In genomic region chr3:103640226-103640803, GRCm38 (mm10) we compare ENCODE assay signal across 22 mouse cellular contexts. TPM values are rescaled to one million over a fixed set of nuclear protein-coding genes. Genes with fewer than 3 reads are reported as not detected.
DNase-seq lines count a peak whose midpoint lies in the region; ATAC-seq and TF ChIP-seq lines count a peak whose summit lies in the region.
"Had no signal": no experiment of that assay in that cellular context is flagged by ENCODE, and none has a peak within 500 bp of the region (broad histone marks: within the 10 kb centered on the region; RNA-seq: fewer than 3 reads in every experiment).

No protein-coding gene starts in this region.

- TF ChIP-seq RAD21 in CH12.LX (IDR thresholded peaks at IDR 0.05; ENCODE audit: low read depth, low read length), result no peak

- in situ Hi-C loops in CH12.LX (cut with MboI; ENCODE audit: low pct_ligation_motif_present, low pct_unique_long_range_greater_than_20kb, low sequenced_read_pairs), result no loop called here

- no peak for TF ChIP-seq POLR2A in CH12.LX (IDR thresholded peaks at IDR 0.05; ENCODE audit: low read depth, low read length)

- no peak overlapping the region for H3K9ac ChIP-seq in hindbrain, embryonic 11.5 days (ENCODE audit: low read depth, low read length)
- H3K9ac ChIP-seq in hindbrain, postnatal 0 days (replicated peaks; ENCODE audit: low read length), result no peak overlapping the region
- no peak overlapping the region for H3K9ac ChIP-seq in CH12.LX (ENCODE audit: insufficient read depth, low read depth)
- no peak overlapping the region for H3K9ac ChIP-seq in forebrain, embryonic 15.5 days (replicated peaks)
- H3K9ac ChIP-seq: embryonic facial prominence, embryonic 13.5 days; hindbrain, embryonic 15.5 days; midbrain, embryonic 12.5 days; neural tube, embryonic 12.5 days had no signal

- no peak overlapping the region for H3K4me2 ChIP-seq in hindbrain, embryonic 11.5 days (replicated peaks; ENCODE audit: low read depth, low read length)
- no peak overlapping the region for H3K4me2 ChIP-seq in hindbrain, postnatal 0 days (ENCODE audit: low read depth, low read length)
- H3K4me2 ChIP-seq in CH12.LX (ENCODE audit: insufficient read depth, low read depth, poor library complexity, severe bottlenecking), result no peak overlapping the region
- no peak overlapping the region for H3K4me2 ChIP-seq in forebrain, embryonic 15.5 days (replicated peaks)
- H3K4me2 ChIP-seq: embryonic facial prominence, embryonic 13.5 days; hindbrain, embryonic 15.5 days; midbrain, embryonic 12.5 days; neural tube, embryonic 12.5 days had no signal

- no peak for TF ChIP-seq CTCF in hindbrain, postnatal 0 days (IDR thresholded peaks at IDR 0.05; ENCODE audit: low read depth)
- TF ChIP-seq CTCF in CH12.LX (conservative IDR thresholded peaks at IDR 0.05 in 1 of 2, IDR thresholded peaks at IDR 0.05 in 1 of 2; ENCODE audit: low read depth in 2 of 2, low read length in 2 of 2), result no peak

- H3K36me3 ChIP-seq in hindbrain, embryonic 11.5 days (ENCODE audit: control insufficient read depth, insufficient read depth, low read length), result no peaks in the 10 kb centered on the region
- no peaks in the 10 kb centered on the region for H3K36me3 ChIP-seq in hindbrain, postnatal 0 days (ENCODE audit: insufficient read depth, low read length)
- no peaks in the 10 kb centered on the region for H3K36me3 ChIP-seq in CH12.LX (replicated peaks in 1 of 2; ENCODE audit: control insufficient read depth in 1 of 2, insufficient read depth in 1 of 2, low read length in 1 of 2)
- no peaks in the 10 kb centered on the region for H3K36me3 ChIP-seq in forebrain, embryonic 15.5 days
- H3K36me3 ChIP-seq: embryonic facial prominence, embryonic 13.5 days; hindbrain, embryonic 15.5 days; midbrain, embryonic 12.5 days; neural tube, embryonic 12.5 days had no signal

- H3K27ac ChIP-seq in hindbrain, embryonic 11.5 days (ENCODE audit: low read depth, low read length), result no peak overlapping the region
- H3K27ac ChIP-seq in hindbrain, postnatal 0 days, result no peak overlapping the region
- no peak overlapping the region for H3K27ac ChIP-seq in CH12.LX (ENCODE audit: insufficient read depth, low read depth)
- no peak overlapping the region for H3K27ac ChIP-seq in forebrain, embryonic 15.5 days (replicated peaks)
- H3K27ac ChIP-seq: embryonic facial prominence, embryonic 13.5 days; hindbrain, embryonic 15.5 days; midbrain, embryonic 12.5 days; neural tube, embryonic 12.5 days had no signal

- no peak for TF ChIP-seq EP300 in CH12.LX (IDR thresholded peaks at IDR 0.05; ENCODE audit: low read length)

- no peaks in the 10 kb centered on the region for H3K4me1 ChIP-seq in hindbrain, embryonic 11.5 days (replicated peaks; ENCODE audit: control insufficient read depth, insufficient read depth, low read length)
- no peaks in the 10 kb centered on the region for H3K4me1 ChIP-seq in hindbrain, postnatal 0 days (ENCODE audit: insufficient read depth, low read length)
- peaks cover 3 to 5% of the 10 kb centered on the region in 2 experiments; a peak in 2 of 4 replicates for H3K4me1 ChIP-seq in CH12.LX (ENCODE audit: control insufficient read depth in 1 of 2, insufficient read depth in 2 of 2)
- H3K4me1 ChIP-seq in forebrain, embryonic 15.5 days, result no peaks in the 10 kb centered on the region
- H3K4me1 ChIP-seq: embryonic facial prominence, embryonic 13.5 days had no signal

- no peaks in the 10 kb centered on the region for H3K79me2 ChIP-seq in CH12.LX (replicated peaks; ENCODE audit: control insufficient read depth, extremely low read depth, insufficient read depth, poor library complexity, severe bottlenecking)

- peak; percentile 51 for DNase-seq in hindbrain, embryonic 11.5 days (ENCODE audit: low spot score)
- DNase-seq in hindbrain, postnatal 0 days (ENCODE audit: low spot score), result no peak
- peak; percentile 49 for DNase-seq in 3134 (ENCODE audit: extremely low read depth, insufficient read length, low spot score)
- peak; percentile 12 for DNase-seq in CH12.LX (ENCODE audit: extremely low read depth)
- DNase-seq in embryo, embryonic 9.5 days (ENCODE audit: extremely low spot score), result peak; percentile 54
- DNase-seq in heart, postnatal 10 days, result no peak
- no peak for DNase-seq in kidney, adult 9 months
- DNase-seq: cerebellum, postnatal 36 days; gastrocnemius, postnatal 14 days; kidney, adult 18-20 months; kidney, postnatal 14 days; liver; lung, adult 2 months; lung, postnatal 36 days; thymus, postnatal 36 days had no signal

- H3K4me3 ChIP-seq in hindbrain, embryonic 11.5 days (ENCODE audit: low read depth, low read length), result no peak overlapping the region
- no peak overlapping the region for H3K4me3 ChIP-seq in hindbrain, postnatal 0 days (ENCODE audit: low read length)
- H3K4me3 ChIP-seq in CH12.LX (replicated peaks in 1 of 3; ENCODE audit: low read depth in 2 of 3, low read length in 2 of 3, poor library complexity in 1 of 3), result no peak overlapping the region
- no peak overlapping the region for H3K4me3 ChIP-seq in forebrain, embryonic 15.5 days
- H3K4me3 ChIP-seq: embryonic facial prominence, embryonic 13.5 days; hindbrain, embryonic 15.5 days; midbrain, embryonic 12.5 days; neural tube, embryonic 12.5 days had no signal

- intact Hi-C loops in heart, postnatal 10 days (cut with DNase I), result no loop called here

- WGBS in hindbrain, embryonic 11.5 days, result 19% methylated on average over 8 of the region's 8 CpGs
- WGBS in hindbrain, postnatal 0 days, result 24% methylated on average over 8 of the region's 8 CpGs
- 41% methylated on average over 8 of the region's 8 CpGs for WGBS in forebrain, embryonic 15.5 days

- dilution Hi-C loops in CH12.LX (cut with MboI; ENCODE audit: extremely low pct_ligation_motif_present, extremely low pct_unique_long_range_greater_than_20kb, low sequenced_read_pairs), result no loop called here

- H3K27me3 ChIP-seq in hindbrain, embryonic 11.5 days (ENCODE audit: control insufficient read depth, insufficient read depth, low read length), result no peaks in the 10 kb centered on the region
- no peaks in the 10 kb centered on the region for H3K27me3 ChIP-seq in hindbrain, postnatal 0 days (ENCODE audit: insufficient read depth, low read length)
- H3K27me3 ChIP-seq in CH12.LX (replicated peaks), result no peaks in the 10 kb centered on the region
- H3K27me3 ChIP-seq in forebrain, embryonic 15.5 days, result no peaks in the 10 kb centered on the region
- H3K27me3 ChIP-seq: embryonic facial prominence, embryonic 13.5 days; hindbrain, embryonic 15.5 days; midbrain, embryonic 12.5 days; neural tube, embryonic 12.5 days had no signal

- no peaks in the 10 kb centered on the region for H3K9me3 ChIP-seq in hindbrain, embryonic 11.5 days (ENCODE audit: control insufficient read depth, low read length)
- H3K9me3 ChIP-seq in hindbrain, postnatal 0 days (ENCODE audit: low read length), result no peaks in the 10 kb centered on the region
- H3K9me3 ChIP-seq in CH12.LX (replicated peaks; ENCODE audit: low read length), result no peaks in the 10 kb centered on the region
- H3K9me3 ChIP-seq in forebrain, embryonic 15.5 days, result no peaks in the 10 kb centered on the region
- H3K9me3 ChIP-seq: embryonic facial prominence, embryonic 13.5 days; hindbrain, embryonic 15.5 days; midbrain, embryonic 12.5 days; neural tube, embryonic 12.5 days had no signal

- ATAC-seq in hindbrain, embryonic 11.5 days (ENCODE audit: low FRiP score), result no peak
- ATAC-seq in hindbrain, postnatal 0 days, result no peak
- ATAC-seq in forebrain, embryonic 15.5 days (replicated peaks), result no peak
- ATAC-seq: activated CD4-positive, CD25-positive, alpha-beta regulatory T cell, adult 4 months; CD4-positive, CD25-positive, alpha-beta regulatory T cell, adult 4 months had no signal

TF ChIP-seq in CH12.LX, 34 proteins besides CTCF, POLR2A, EP300 and RAD21:
- no peak for TF ChIP-seq E2F4 (IDR thresholded peaks at IDR 0.05; ENCODE audit: insufficient replicate concordance, low read depth, low read length)
- TF ChIP-seq SMC3 (IDR thresholded peaks at IDR 0.05; ENCODE audit: low read depth, low read length), result no peak
- TF ChIP-seq MXI1 (IDR thresholded peaks at IDR 0.05; ENCODE audit: low read depth, low read length), result no peak
- no peak for TF ChIP-seq JUN (IDR thresholded peaks at IDR 0.05; ENCODE audit: insufficient read depth, low read depth, low read length)
- no peak for TF ChIP-seq UBTF (IDR thresholded peaks at IDR 0.05; ENCODE audit: low read depth, low read length)
- TF ChIP-seq GABPA (IDR thresholded peaks at IDR 0.05; ENCODE audit: insufficient replicate concordance, low read depth, low read length), result no peak
- no peak for TF ChIP-seq MAZ (IDR thresholded peaks at IDR 0.05; ENCODE audit: low read depth, low read length)
- TF ChIP-seq KAT2A (IDR thresholded peaks at IDR 0.05; ENCODE audit: insufficient replicate concordance, low read length), result no peak
- no peak for TF ChIP-seq ZKSCAN1 (IDR thresholded peaks at IDR 0.05; ENCODE audit: borderline replicate concordance, low read depth, low read length)
- TF ChIP-seq MEF2A (IDR thresholded peaks at IDR 0.05; ENCODE audit: borderline replicate concordance, low read depth, low read length), result no peak
- no peak for TF ChIP-seq ZNF384 (IDR thresholded peaks at IDR 0.05; ENCODE audit: low read depth, low read length)
- no peak for TF ChIP-seq CHD2 (IDR thresholded peaks at IDR 0.05; ENCODE audit: low read length)
- no peak for TF ChIP-seq USF1 (IDR thresholded peaks at IDR 0.05; ENCODE audit: low read depth, low read length)
- TF ChIP-seq SIN3A (IDR thresholded peaks at IDR 0.05; ENCODE audit: low read length), result no peak
- no peak for TF ChIP-seq ZMIZ1 (IDR thresholded peaks at IDR 0.05; ENCODE audit: low read depth, low read length)
- no peak for TF ChIP-seq RCOR1 (conservative IDR thresholded peaks at IDR 0.05; ENCODE audit: low read depth, low read length)
- TF ChIP-seq JUND (conservative IDR thresholded peaks at IDR 0.05; ENCODE audit: low read depth, low read length), result no peak
- TF ChIP-seq TCF12 (IDR thresholded peaks at IDR 0.05; ENCODE audit: low read depth, low read length), result no peak
- TF ChIP-seq HCFC1 (IDR thresholded peaks at IDR 0.05; ENCODE audit: low read depth, low read length), result no peak
- no peak for TF ChIP-seq NRF1 (IDR thresholded peaks at IDR 0.05; ENCODE audit: low read depth, low read length)

RNA-seq across cellular contexts. Expression of gene Atg4a-ps, which starts 5.6 kb away (rescaled TPM):
- 0.22 TPM in 1 of 2 replicates, not detected in the other for polyA plus RNA-seq in hindbrain, embryonic 11.5 days (2014; fragmentation: Nextera tagmentation; extraction: Ambion mirVana)
- 0.16 TPM in 1 of 2 replicates, not detected in the other for total RNA-seq in hindbrain, postnatal 0 days (2014; rRNA removed)
- 0.10 and 0.26 TPM in 2 replicates for polyA plus RNA-seq in hindbrain, postnatal 0 days (2015; fragmentation: Nextera tagmentation; extraction: Ambion mirVana)
- total RNA-seq in CH12.LX (2012; rRNA removed) (0.46 and 0.64 TPM in 2 replicates), CH12.LX (2014; rRNA removed) (5.7 and 6.6 TPM in 2 replicates)
- 2.1 and 4.0 TPM in 2 replicates for polyA plus RNA-seq in CH12.LX (2012; ENCODE audit: insufficient read length, low read depth)
- 1 to 10 TPM in 1 of 2 experiments, not detected in 1; 1.5 TPM for total RNA-seq in heart, postnatal 10 days (2021)
- 0.24 TPM in 1 of 2 replicates, not detected in the other for polyA plus RNA-seq in forebrain, embryonic 15.5 days (2015; fragmentation: Nextera tagmentation; extraction: Ambion mirVana)
- polyA plus RNA-seq: hindbrain, embryonic 15.5 days; lung, adult 2 months; neural tube, embryonic 12.5 days had no signal

Comparison
In these comparisons a context has a peak if more than half of its experiments do, and no peak if none do; other contexts are left out.
1. DNase-seq: peak in hindbrain, embryonic 11.5 days (single experiment), 3134 (single experiment), CH12.LX (single experiment) and embryo, embryonic 9.5 days (single experiment); none in hindbrain, postnatal 0 days (single experiment), heart, postnatal 10 days (0 of 2) and kidney, adult 9 months (single experiment).